Mouse (Mus musculus): ENCODE measurements around the gene Gltp. TPM values are rescaled to one million over a fixed set of nuclear protein-coding genes. Genes with fewer than 3 reads are reported as not detected.

Gltp gene
- polyA plus RNA-seq, 1 experiment: 53.8 TPM

DNA sequence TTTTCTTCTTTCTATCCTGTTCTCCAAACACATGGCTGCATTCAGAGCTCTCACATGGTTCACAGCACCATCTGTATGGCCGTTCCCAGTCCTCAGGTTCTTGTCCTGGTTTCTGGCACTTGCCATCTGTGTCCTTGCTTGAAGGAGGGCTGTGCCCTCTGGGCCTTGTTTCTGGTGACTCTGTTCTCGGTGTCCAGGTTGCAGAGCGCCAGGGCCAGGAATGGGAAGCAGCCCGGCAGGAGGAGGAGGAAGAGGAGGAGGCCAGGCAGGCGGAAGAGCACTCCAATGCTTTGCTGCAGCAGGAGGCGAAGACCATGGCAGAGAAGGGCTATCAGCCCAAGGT is 29.1 kb upstream of the Gltp start:
- Histone ChIP-seq H3K79me2 (ENCODE audit: control insufficient read depth, insufficient read depth) (no peaks in the 10 kb centered on the region), H3K36me3 (ENCODE audit: control insufficient read depth, insufficient read depth) (peaks cover 31% of the 10 kb centered on the region)

DNA sequence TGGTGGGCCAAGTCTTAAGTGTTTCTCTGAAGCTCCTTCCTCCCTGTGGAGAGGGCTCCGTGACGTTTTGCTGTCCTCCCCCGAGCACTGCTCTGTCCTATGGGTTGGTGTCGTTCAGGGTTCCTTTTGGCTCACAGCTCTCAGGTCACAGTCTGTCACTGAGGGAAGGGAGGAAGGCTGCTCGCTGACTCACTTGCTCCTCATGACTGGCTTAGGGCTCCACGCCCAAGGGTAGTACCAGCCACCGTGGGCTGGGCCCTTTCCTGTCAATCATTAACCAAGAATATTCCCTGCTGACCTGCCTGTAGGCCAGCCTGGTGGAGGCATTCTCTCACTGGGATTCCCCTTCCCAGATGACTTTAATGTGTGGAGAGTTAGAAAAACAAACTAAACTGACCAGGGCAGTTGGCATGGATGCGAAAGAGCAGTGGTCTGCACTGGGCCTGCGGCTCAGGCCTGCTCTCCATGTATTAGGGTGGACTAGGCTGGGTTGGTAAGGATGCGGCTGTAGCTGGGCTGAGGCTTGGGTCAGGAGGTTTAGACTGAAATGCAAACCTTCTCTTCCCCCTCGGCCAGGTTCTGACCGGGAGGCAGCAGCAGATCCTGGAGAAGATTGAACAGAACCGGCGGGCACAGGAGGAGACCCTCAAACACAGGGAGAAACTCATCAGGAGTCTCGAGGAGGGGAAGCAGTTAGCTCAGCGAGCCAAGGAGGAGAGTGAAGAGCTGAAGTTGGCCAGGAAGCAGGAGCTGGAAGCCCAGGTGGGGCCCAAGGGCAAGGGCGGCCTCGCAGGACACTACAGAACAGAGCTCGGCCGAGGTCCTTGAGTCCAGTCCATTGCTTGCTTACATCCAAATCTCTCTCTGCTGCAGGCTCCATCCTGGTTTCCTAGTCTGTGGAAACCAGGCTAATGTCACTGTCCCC is 28.5 kb upstream of the Gltp start:
- Histone ChIP-seq H3K27me3 (ENCODE audit: control insufficient read depth, insufficient read depth, insufficient read length) (no peaks in the 10 kb centered on the region), H3K36me3 (ENCODE audit: control insufficient read depth, insufficient read depth) (peaks cover 31% of the 10 kb centered on the region), H3K4me3 (ENCODE audit: insufficient read depth, poor library complexity, severe bottlenecking) (no peak overlapping the region), H3K79me3 (ENCODE audit: low read depth) (no peaks in the 10 kb centered on the region), H3ac (ENCODE audit: control insufficient read depth, insufficient read length, low read depth) (no peak overlapping the region), H3K79me2 (ENCODE audit: control insufficient read depth, insufficient read depth) (no peaks in the 10 kb centered on the region)
- TF ChIP-seq CEBPB (IDR thresholded peaks at IDR 0.05; ENCODE audit: low read depth): no peak
- no peak for TF ChIP-seq CTCF (IDR thresholded peaks at IDR 0.05; ENCODE audit: control insufficient read depth, insufficient read depth, insufficient read length)
- TF ChIP-seq MYOD1 (IDR thresholded peaks at IDR 0.05; ENCODE audit: control insufficient read depth, insufficient read length, low read depth): no peak
- no peak for TF ChIP-seq USF1 (IDR thresholded peaks at IDR 0.05; ENCODE audit: low read depth)
- no peak for TF ChIP-seq MAX (IDR thresholded peaks at IDR 0.05)
- TF ChIP-seq FOSL1 (IDR thresholded peaks at IDR 0.05; ENCODE audit: insufficient read depth, low read length, poor library complexity, severe bottlenecking): no peak
- no peak for TF ChIP-seq MYOG (IDR thresholded peaks at IDR 0.05; ENCODE audit: control insufficient read depth, extremely low read depth, insufficient read length)

More for the DNA sequence above, 29.1 kb upstream of the Gltp start:
- H3ac ChIP-seq (ENCODE audit: control insufficient read depth, insufficient read length, low read depth): no peak overlapping the region
- TF ChIP-seq FOSL1 (IDR thresholded peaks at IDR 0.05; ENCODE audit: insufficient read depth, low read length, poor library complexity, severe bottlenecking) (no peak), USF1 (IDR thresholded peaks at IDR 0.05; ENCODE audit: low read depth) (no peak)
- H3K79me3 ChIP-seq (ENCODE audit: low read depth): no peaks in the 10 kb centered on the region
- H3K27me3 ChIP-seq (ENCODE audit: control insufficient read depth, insufficient read depth, insufficient read length): no peaks in the 10 kb centered on the region
- no peak overlapping the region for H3K4me3 ChIP-seq (ENCODE audit: insufficient read depth, poor library complexity, severe bottlenecking)

DNA sequence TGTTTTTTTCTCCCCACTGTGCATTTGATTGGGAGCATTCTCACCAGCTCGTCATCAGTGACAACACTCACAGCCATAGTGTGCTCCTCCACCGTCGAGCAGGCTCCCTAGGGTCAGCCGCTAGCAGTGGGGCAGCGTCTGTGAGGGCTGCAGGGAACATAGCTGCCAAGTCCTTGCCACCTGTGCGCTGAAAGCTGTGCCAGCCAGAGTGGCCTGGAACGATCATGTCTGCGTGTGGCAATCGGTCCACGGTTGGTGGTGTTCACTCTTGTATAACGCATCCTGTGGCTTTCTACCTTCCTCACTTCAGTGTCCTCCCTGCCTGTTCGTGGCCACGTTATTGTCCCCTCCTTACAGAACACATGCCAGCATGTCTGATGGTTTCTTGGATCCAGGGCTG is 27.7 kb upstream of the Gltp start:
- Histone ChIP-seq H3K27me3 (ENCODE audit: control insufficient read depth, insufficient read depth, insufficient read length) (no peaks in the 10 kb centered on the region), H3K79me3 (ENCODE audit: low read depth) (no peaks in the 10 kb centered on the region), H3K79me2 (ENCODE audit: control insufficient read depth, insufficient read depth) (no peaks in the 10 kb centered on the region), H3K4me3 (ENCODE audit: insufficient read depth, poor library complexity, severe bottlenecking) (no peak overlapping the region), H3ac (ENCODE audit: control insufficient read depth, insufficient read length, low read depth) (no peak overlapping the region), H3K36me3 (ENCODE audit: control insufficient read depth, insufficient read depth) (peaks cover 31% of the 10 kb centered on the region)
- TF ChIP-seq CTCF (IDR thresholded peaks at IDR 0.05; ENCODE audit: control insufficient read depth, insufficient read depth, insufficient read length): no peak
- no peak for TF ChIP-seq MAX (IDR thresholded peaks at IDR 0.05)
- TF ChIP-seq MYOG (IDR thresholded peaks at IDR 0.05; ENCODE audit: control insufficient read depth, extremely low read depth, insufficient read length): no peak
- TF ChIP-seq USF1 (IDR thresholded peaks at IDR 0.05; ENCODE audit: low read depth): no peak
- TF ChIP-seq MYOD1 (IDR thresholded peaks at IDR 0.05; ENCODE audit: control insufficient read depth, insufficient read length, low read depth): no peak
- no peak for TF ChIP-seq CEBPB (IDR thresholded peaks at IDR 0.05; ENCODE audit: low read depth)
- TF ChIP-seq FOSL1 (IDR thresholded peaks at IDR 0.05; ENCODE audit: insufficient read depth, low read length, poor library complexity, severe bottlenecking): no peak

DNA sequence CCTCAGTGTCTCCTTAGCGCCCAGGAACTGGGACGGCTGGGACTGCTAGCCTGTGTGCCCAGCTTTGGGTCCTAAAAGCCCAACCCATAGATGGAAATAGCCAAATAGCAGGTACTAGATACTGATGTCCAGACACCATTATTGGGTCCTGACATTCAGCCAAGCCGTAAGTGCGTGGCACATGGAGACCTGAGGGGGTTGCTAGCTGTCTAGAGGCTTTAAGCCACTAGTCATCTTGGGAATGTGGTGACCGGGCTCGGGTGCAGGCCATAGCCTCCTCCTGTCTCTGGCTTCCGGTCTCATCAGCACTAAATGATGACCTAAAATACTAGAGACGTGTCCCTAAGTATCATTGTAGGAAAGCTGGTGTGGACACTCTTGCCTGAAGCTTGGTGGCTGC is 27.2 kb upstream of the Gltp start:
- Histone ChIP-seq H3K79me2 (ENCODE audit: control insufficient read depth, insufficient read depth) (no peaks in the 10 kb centered on the region), H3K27me3 (ENCODE audit: control insufficient read depth, insufficient read depth, insufficient read length) (no peaks in the 10 kb centered on the region), H3ac (ENCODE audit: control insufficient read depth, insufficient read length, low read depth) (no peak overlapping the region), H3K4me3 (ENCODE audit: insufficient read depth, poor library complexity, severe bottlenecking) (no peak overlapping the region), H3K79me3 (ENCODE audit: low read depth) (no peaks in the 10 kb centered on the region), H3K36me3 (ENCODE audit: control insufficient read depth, insufficient read depth) (peaks cover 27% of the 10 kb centered on the region)
- TF ChIP-seq CEBPB (IDR thresholded peaks at IDR 0.05; ENCODE audit: low read depth) (no peak), USF1 (IDR thresholded peaks at IDR 0.05; ENCODE audit: low read depth) (no peak), CTCF (IDR thresholded peaks at IDR 0.05; ENCODE audit: control insufficient read depth, insufficient read depth, insufficient read length) (no peak), MAX (IDR thresholded peaks at IDR 0.05) (no peak), FOSL1 (IDR thresholded peaks at IDR 0.05; ENCODE audit: insufficient read depth, low read length, poor library complexity, severe bottlenecking) (no peak), MYOG (IDR thresholded peaks at IDR 0.05; ENCODE audit: control insufficient read depth, extremely low read depth, insufficient read length) (no peak), MYOD1 (IDR thresholded peaks at IDR 0.05; ENCODE audit: control insufficient read depth, insufficient read length, low read depth) (no peak)

DNA sequence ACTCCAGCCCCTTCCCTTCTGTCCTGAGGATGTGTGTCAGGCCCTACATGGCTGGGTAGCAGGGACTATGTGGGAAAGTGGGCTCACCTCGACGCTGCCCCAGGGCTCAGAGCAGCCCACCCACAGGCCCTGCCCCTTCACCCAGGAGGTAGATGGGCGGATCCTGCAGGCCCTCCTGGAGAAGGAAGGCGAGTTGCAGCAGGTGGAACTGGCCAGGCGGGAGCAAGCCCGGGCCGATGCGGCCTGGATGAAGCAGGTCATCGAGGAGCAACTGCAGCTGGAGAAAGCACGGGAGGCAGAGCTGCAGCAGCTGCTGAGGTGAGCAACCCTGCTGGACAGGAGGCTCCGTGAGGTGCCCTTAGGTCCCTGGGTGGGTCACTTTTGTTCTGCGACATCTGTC is 26.5 kb upstream of the Gltp start:
- Histone ChIP-seq H3K36me3 (ENCODE audit: control insufficient read depth, insufficient read depth) (peaks cover 27% of the 10 kb centered on the region), H3ac (ENCODE audit: control insufficient read depth, insufficient read length, low read depth) (no peak overlapping the region), H3K79me3 (ENCODE audit: low read depth) (no peaks in the 10 kb centered on the region), H3K27me3 (ENCODE audit: control insufficient read depth, insufficient read depth, insufficient read length) (no peaks in the 10 kb centered on the region), H3K79me2 (ENCODE audit: control insufficient read depth, insufficient read depth) (no peaks in the 10 kb centered on the region), H3K4me3 (ENCODE audit: insufficient read depth, poor library complexity, severe bottlenecking) (no peak overlapping the region)
- TF ChIP-seq CTCF (IDR thresholded peaks at IDR 0.05; ENCODE audit: control insufficient read depth, insufficient read depth, insufficient read length) (no peak), MYOD1 (IDR thresholded peaks at IDR 0.05; ENCODE audit: control insufficient read depth, insufficient read length, low read depth) (no peak), FOSL1 (IDR thresholded peaks at IDR 0.05; ENCODE audit: insufficient read depth, low read length, poor library complexity, severe bottlenecking) (no peak), MYOG (IDR thresholded peaks at IDR 0.05; ENCODE audit: control insufficient read depth, extremely low read depth, insufficient read length) (no peak), USF1 (IDR thresholded peaks at IDR 0.05; ENCODE audit: low read depth) (no peak), MAX (IDR thresholded peaks at IDR 0.05) (no peak), CEBPB (IDR thresholded peaks at IDR 0.05; ENCODE audit: low read depth) (no peak)
